Mouse (Mus musculus): ENCODE results near the gene Bbs12. TPM values are rescaled to one million over a fixed set of nuclear protein-coding genes. Genes with fewer than 3 reads are reported as not detected.
A peak's percentile ranks its signal among the peaks of the same experiment; 100 is the strongest.

The Bbs12 gene
- 7.6 and 9.0 TPM in 2 replicates for polyA plus RNA-seq (2014; fragmentation: Nextera tagmentation; extraction: Ambion mirVana)

DNA sequence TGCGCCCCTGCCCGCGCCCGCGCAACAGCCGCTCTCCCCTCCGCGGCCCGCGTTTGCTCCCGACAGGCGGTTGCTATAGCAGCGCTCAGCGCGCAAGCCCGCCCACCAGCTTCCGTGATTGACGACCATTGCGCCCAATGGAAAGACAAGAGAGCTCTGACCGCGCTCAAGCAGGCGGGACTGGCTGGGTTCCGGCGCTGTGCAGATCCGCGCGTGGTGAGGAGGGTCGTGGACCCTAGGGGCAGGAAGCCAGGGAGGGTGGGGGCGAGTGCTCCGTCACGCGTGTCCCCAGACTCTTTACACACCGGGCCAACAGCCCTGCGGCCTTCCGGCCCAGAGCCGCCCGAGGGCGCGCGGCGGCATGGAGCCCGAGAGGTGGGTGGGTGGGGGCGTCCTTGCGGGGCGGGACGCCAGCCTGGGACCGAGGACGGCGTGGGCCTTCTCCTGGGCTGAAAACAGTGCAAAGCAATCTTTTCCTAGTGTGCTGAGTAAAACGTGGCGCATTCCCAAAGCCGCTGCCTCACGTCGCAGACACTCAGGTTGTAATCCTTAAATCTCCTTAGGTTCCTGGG, at the start of gene Bbs12, which contains the start of gene Cetn4:
Gene Bbs12, plus strand, starts transcription at position 185 of the 572 bp plus-strand sequence.
Gene Cetn4, minus strand, starts transcription at position 339 of the 572 bp plus-strand sequence.
- WGBS: under 1% methylated on average over 54 of the region's 54 CpGs
- peak; percentile 99 for ATAC-seq (ENCODE audit: insufficient read depth, low FRiP score, low TSS enrichment)
- no peak within 1 kb of the TSS for H3K27ac ChIP-seq (ENCODE audit: low read depth, low read length)

DNA sequence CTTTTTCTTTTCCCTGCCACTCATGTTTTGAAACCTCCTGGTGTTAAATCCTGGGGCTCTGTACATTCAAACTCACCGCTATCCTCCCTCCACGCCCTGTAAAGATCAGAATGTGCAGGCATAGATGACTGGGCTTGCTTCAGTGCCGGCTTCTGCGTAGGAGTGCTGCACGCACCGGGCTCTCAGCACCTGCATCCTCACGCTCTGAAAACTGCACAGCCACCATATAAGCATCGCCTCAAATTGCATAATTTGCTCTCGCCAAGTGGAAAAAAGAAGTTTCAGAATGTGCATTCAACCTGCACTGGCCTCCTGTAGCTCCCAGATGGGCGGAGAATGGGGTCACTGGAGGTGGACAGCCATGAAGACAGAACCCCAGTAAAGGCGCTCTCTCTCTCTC, 44.0 kb upstream of the Bbs12 start:
- H3K9ac ChIP-seq (ENCODE audit: low read length): no peak overlapping the region
- DNase-seq (ENCODE audit: low spot score) (no peak), ATAC-seq (ENCODE audit: insufficient read depth, low FRiP score, low TSS enrichment) (no peak)
- no peak overlapping the region for H3K4me2 ChIP-seq (ENCODE audit: low read depth)
- H3K4me1 ChIP-seq (ENCODE audit: control insufficient read depth, insufficient read depth, low read length): no peaks in the 10 kb centered on the region
- H3K27me3 ChIP-seq (ENCODE audit: control insufficient read depth, insufficient read depth, low read length): no peaks in the 10 kb centered on the region
- no peaks in the 10 kb centered on the region for H3K9me3 ChIP-seq (ENCODE audit: control insufficient read depth, low read length)
- no peaks in the 10 kb centered on the region for H3K36me3 ChIP-seq (ENCODE audit: control insufficient read depth, insufficient read depth, low read length)
- no peak overlapping the region for H3K27ac ChIP-seq (ENCODE audit: low read depth, low read length)
- no peak overlapping the region for H3K4me3 ChIP-seq (ENCODE audit: low read depth, low read length)
- WGBS: 88% methylated on average over 10 of the region's 11 CpGs

More for the DNA sequence above, at the start of gene Bbs12, which contains the start of gene Cetn4:
- H3K9ac ChIP-seq (ENCODE audit: low read length): peak within 1 kb of the TSS; percentile 67
- no peaks in the 10 kb centered on the region; the same call in 1 of the 2 replicates for H3K4me1 ChIP-seq (ENCODE audit: control insufficient read depth, insufficient read depth, low read length)
- H3K9me3 ChIP-seq (ENCODE audit: control insufficient read depth, low read length): no peaks in the 10 kb centered on the region
- peak within 1 kb of the TSS; percentile 50 for H3K4me2 ChIP-seq (ENCODE audit: low read depth)
- peak within 1 kb of the TSS; percentile 52 for H3K4me3 ChIP-seq (ENCODE audit: low read depth, low read length)
- H3K27me3 ChIP-seq (ENCODE audit: control insufficient read depth, insufficient read depth, low read length): no peaks in the 10 kb centered on the region
- DNase-seq (ENCODE audit: low spot score): peak; percentile 98
- no peaks in the 10 kb centered on the region for H3K36me3 ChIP-seq (ENCODE audit: control insufficient read depth, insufficient read depth, low read length)

DNA sequence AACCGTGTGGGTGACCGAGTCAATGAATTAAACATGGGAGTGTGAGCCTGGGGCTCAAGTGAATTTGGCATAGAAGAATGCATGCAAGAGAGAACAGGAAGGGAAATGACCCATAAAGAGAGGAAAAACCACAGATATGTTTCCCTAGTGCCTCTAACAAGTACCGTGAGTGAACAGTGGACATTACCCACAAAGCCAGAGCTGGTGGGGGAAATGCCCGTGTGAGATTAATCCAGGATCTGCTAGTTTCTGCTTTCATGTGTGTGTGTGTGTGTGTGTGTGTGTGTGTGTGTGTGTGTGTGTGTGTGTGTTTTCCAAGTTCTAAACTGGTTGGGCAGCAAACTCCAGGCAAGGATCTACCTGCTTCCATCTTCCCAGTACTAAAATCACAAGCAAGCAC, 42.4 kb upstream of the Bbs12 start:
- Histone ChIP-seq H3K9ac (ENCODE audit: low read length) (no peak overlapping the region), H3K36me3 (ENCODE audit: control insufficient read depth, insufficient read depth, low read length) (no peaks in the 10 kb centered on the region), H3K4me1 (ENCODE audit: control insufficient read depth, insufficient read depth, low read length) (no peaks in the 10 kb centered on the region), H3K4me2 (ENCODE audit: low read depth) (no peak overlapping the region), H3K4me3 (ENCODE audit: low read depth, low read length) (no peak overlapping the region), H3K27ac (ENCODE audit: low read depth, low read length) (no peak overlapping the region), H3K27me3 (ENCODE audit: control insufficient read depth, insufficient read depth, low read length) (no peaks in the 10 kb centered on the region), H3K9me3 (ENCODE audit: control insufficient read depth, low read length) (no peaks in the 10 kb centered on the region)
- no peak for DNase-seq (ENCODE audit: low spot score)
- 88% methylated on average over 4 of the region's 4 CpGs for WGBS
- no peak for ATAC-seq (ENCODE audit: insufficient read depth, low FRiP score, low TSS enrichment)

DNA sequence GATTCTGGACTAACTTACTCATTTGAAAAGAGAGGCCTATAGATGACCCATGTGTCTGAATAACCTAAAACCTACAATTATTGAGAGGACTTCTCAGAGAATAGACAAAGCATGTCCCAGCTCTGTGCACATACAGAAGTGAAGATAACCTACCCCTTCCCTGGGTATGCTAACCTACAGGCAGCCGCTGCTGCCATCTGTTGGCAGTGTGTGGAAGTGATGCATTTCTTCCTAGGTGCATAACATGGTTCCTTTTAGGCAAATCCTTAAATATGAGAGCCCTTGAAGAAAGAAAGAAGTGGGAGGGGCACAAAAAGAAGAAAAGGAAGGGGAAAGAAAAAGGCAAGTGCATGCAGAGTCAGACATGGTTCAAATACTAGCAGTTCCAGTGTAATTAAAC, 41.1 kb upstream of the Bbs12 start:
- no peaks in the 10 kb centered on the region for H3K4me1 ChIP-seq (ENCODE audit: control insufficient read depth, insufficient read depth, low read length)
- no peaks in the 10 kb centered on the region for H3K36me3 ChIP-seq (ENCODE audit: control insufficient read depth, insufficient read depth, low read length)
- no peak overlapping the region for H3K4me3 ChIP-seq (ENCODE audit: low read depth, low read length)
- no peak overlapping the region for H3K9ac ChIP-seq (ENCODE audit: low read length)
- no peaks in the 10 kb centered on the region for H3K9me3 ChIP-seq (ENCODE audit: control insufficient read depth, low read length)
- H3K27ac ChIP-seq (ENCODE audit: low read depth, low read length): no peak overlapping the region
- H3K4me2 ChIP-seq (ENCODE audit: low read depth): no peak overlapping the region
- ATAC-seq (ENCODE audit: insufficient read depth, low FRiP score, low TSS enrichment): no peak
- WGBS: 15% methylated on average over 1 of the region's 1 CpGs
- peak; percentile 45 for DNase-seq (ENCODE audit: low spot score)
- H3K27me3 ChIP-seq (ENCODE audit: control insufficient read depth, insufficient read depth, low read length): no peaks in the 10 kb centered on the region

DNA sequence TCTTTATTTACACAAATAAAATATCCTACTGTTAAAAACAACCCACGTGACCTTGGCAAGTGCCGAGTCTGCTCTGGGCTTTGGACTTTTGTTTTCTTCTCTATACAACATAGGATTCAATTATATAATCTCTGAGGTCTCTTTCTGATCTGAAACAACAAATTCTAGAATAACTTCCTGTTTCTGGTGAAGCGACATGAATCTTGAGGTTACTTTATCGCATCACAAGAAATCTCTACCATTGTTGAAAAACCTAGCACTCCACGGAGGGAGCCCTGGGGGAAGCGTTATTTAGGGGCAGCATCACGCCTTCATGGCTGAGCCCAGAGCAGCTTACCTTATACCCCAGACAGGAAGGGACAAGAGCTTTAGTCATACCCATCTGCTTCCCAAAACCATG, 39.3 kb upstream of the Bbs12 start:
- Histone ChIP-seq H3K9ac (ENCODE audit: low read length) (no peak overlapping the region), H3K4me2 (ENCODE audit: low read depth) (no peak overlapping the region), H3K4me3 (ENCODE audit: low read depth, low read length) (no peak overlapping the region), H3K27ac (ENCODE audit: low read depth, low read length) (no peak overlapping the region), H3K27me3 (ENCODE audit: control insufficient read depth, insufficient read depth, low read length) (no peaks in the 10 kb centered on the region), H3K9me3 (ENCODE audit: control insufficient read depth, low read length) (no peaks in the 10 kb centered on the region), H3K36me3 (ENCODE audit: control insufficient read depth, insufficient read depth, low read length) (no peaks in the 10 kb centered on the region), H3K4me1 (ENCODE audit: control insufficient read depth, insufficient read depth, low read length) (no peaks in the 10 kb centered on the region)
- no peak for ATAC-seq (ENCODE audit: insufficient read depth, low FRiP score, low TSS enrichment)
- WGBS: 87% methylated on average over 7 of the region's 7 CpGs
- DNase-seq (ENCODE audit: low spot score): no peak

DNA sequence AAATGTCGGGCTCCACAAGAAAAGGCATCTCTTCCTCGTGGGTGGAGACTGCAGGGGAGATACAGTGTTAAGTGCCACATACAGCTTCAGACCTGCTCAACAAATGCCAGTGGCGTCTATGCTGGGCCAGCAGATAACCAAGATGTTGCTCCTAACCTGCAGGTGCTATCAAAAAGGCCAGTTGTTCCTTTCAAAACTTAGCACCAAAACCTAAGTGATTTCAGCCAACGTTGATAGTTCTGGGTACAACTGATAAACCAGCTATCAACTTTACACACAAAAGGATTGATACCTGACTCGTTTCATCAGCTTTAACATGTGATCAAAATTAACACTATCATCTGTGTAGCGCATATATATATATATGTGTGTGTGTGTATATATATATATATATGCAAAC, 37.7 kb upstream of the Bbs12 start:
- no peaks in the 10 kb centered on the region for H3K27me3 ChIP-seq (ENCODE audit: control insufficient read depth, insufficient read depth, low read length)

DNA sequence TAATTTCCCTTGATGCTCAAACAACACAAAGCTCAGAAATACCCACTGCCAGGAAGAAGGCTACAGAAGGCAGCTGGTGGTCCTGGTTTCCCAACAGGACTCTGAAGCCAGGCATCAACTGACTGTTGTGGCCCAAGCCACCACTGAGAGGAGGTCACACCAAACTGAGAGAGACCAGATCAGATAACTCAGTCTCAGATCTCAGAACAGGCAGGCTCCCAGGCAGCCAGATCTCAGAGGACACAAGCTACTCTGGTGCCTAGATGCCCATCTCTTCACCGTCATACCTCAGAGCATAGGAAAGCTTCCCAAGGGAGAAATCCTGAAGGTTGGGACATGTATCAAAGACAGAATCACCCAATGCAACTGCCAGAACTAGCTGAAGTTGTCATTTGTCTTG, 32.1 kb upstream of the Bbs12 start:
- H3K4me2 ChIP-seq (ENCODE audit: low read depth): no peak overlapping the region
- no peaks in the 10 kb centered on the region for H3K4me1 ChIP-seq (ENCODE audit: control insufficient read depth, insufficient read depth, low read length)
- no peak overlapping the region for H3K4me3 ChIP-seq (ENCODE audit: low read depth, low read length)
- no peaks in the 10 kb centered on the region for H3K27me3 ChIP-seq (ENCODE audit: control insufficient read depth, insufficient read depth, low read length)
- no peaks in the 10 kb centered on the region for H3K36me3 ChIP-seq (ENCODE audit: control insufficient read depth, insufficient read depth, low read length)
- no peak overlapping the region for H3K9ac ChIP-seq (ENCODE audit: low read length)
- H3K9me3 ChIP-seq (ENCODE audit: control insufficient read depth, low read length): no peaks in the 10 kb centered on the region
- no peak for ATAC-seq (ENCODE audit: insufficient read depth, low FRiP score, low TSS enrichment)
- WGBS: 79% methylated on average over 1 of the region's 1 CpGs
- DNase-seq (ENCODE audit: low spot score): no peak
- no peak overlapping the region for H3K27ac ChIP-seq (ENCODE audit: low read depth, low read length)

More for the DNA sequence above, 37.7 kb upstream of the Bbs12 start:
- ATAC-seq (ENCODE audit: insufficient read depth, low FRiP score, low TSS enrichment): no peak
- Histone ChIP-seq H3K4me2 (ENCODE audit: low read depth) (no peak overlapping the region), H3K9ac (ENCODE audit: low read length) (no peak overlapping the region), H3K9me3 (ENCODE audit: control insufficient read depth, low read length) (no peaks in the 10 kb centered on the region), H3K4me3 (ENCODE audit: low read depth, low read length) (no peak overlapping the region), H3K4me1 (ENCODE audit: control insufficient read depth, insufficient read depth, low read length) (no peaks in the 10 kb centered on the region), H3K27ac (ENCODE audit: low read depth, low read length) (no peak overlapping the region), H3K36me3 (ENCODE audit: control insufficient read depth, insufficient read depth, low read length) (no peaks in the 10 kb centered on the region)
- 82% methylated on average over 6 of the region's 6 CpGs for WGBS
- no peak for DNase-seq (ENCODE audit: low spot score)

DNA sequence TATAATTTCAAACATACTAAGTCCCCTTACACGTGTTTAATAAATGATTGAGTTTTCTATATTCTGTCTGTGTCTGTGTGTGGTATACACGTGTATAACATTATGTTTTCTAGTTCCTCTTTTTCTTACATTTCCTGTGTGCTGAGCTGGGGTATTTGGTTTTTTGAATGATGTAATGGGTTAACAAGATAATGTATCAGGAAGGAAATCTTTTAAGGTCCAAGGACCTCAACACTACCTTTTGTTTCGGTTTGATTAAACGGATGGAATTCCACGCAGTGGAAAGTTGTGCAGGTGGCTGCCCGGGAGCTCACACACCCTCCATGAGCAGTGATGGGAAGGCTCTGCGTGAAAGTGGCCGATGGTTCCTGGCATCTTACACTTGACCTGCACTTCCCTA, 31.5 kb upstream of the Bbs12 start:
- H3K4me2 ChIP-seq (ENCODE audit: low read depth): no peak overlapping the region
- no peaks in the 10 kb centered on the region for H3K36me3 ChIP-seq (ENCODE audit: control insufficient read depth, insufficient read depth, low read length)
- 86% methylated on average over 8 of the region's 8 CpGs for WGBS
- DNase-seq (ENCODE audit: low spot score) (no peak), ATAC-seq (ENCODE audit: insufficient read depth, low FRiP score, low TSS enrichment) (no peak)
- H3K27ac ChIP-seq (ENCODE audit: low read depth, low read length): no peak overlapping the region
- H3K27me3 ChIP-seq (ENCODE audit: control insufficient read depth, insufficient read depth, low read length): no peaks in the 10 kb centered on the region
- H3K9me3 ChIP-seq (ENCODE audit: control insufficient read depth, low read length): no peaks in the 10 kb centered on the region
- no peaks in the 10 kb centered on the region for H3K4me1 ChIP-seq (ENCODE audit: control insufficient read depth, insufficient read depth, low read length)
- no peak overlapping the region for H3K4me3 ChIP-seq (ENCODE audit: low read depth, low read length)
- H3K9ac ChIP-seq (ENCODE audit: low read length): no peak overlapping the region

DNA sequence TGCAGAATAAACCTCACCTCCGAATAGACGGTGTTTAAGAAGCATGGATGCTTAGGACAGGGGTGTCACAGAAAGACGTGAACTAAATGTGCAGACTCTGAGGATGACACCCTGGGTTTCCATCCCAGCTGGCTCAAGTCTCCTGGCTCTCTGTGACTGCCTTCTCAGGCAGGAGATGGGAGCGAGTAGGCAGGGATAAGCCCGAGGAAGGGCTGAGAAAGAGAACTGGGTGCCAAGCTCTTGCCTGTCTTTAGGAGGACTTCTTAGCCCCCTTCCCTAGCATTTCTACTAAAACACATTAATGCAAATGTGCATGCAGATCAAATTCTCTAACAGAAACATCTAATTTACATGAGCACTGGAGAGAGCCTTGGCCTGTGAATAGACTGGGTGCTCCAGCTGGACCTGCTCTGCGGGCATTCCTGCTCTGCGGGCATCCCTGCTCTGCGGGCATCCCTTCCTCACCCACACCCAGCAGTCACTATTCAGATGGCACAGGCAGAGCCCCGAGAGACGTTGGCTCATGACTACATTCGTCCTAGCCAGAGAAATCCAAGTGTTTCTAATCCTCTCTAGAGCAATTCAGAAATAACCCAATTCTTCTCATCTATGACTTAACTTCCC, 29.9 kb upstream of the Bbs12 start:
- no peak overlapping the region for H3K27ac ChIP-seq (ENCODE audit: low read depth, low read length)
- no peaks in the 10 kb centered on the region for H3K27me3 ChIP-seq (ENCODE audit: control insufficient read depth, insufficient read depth, low read length)
- ATAC-seq (ENCODE audit: insufficient read depth, low FRiP score, low TSS enrichment) (no peak), DNase-seq (ENCODE audit: low spot score) (no peak)
- no peaks in the 10 kb centered on the region for H3K9me3 ChIP-seq (ENCODE audit: control insufficient read depth, low read length)
- no peak overlapping the region for H3K9ac ChIP-seq (ENCODE audit: low read length)
- H3K36me3 ChIP-seq (ENCODE audit: control insufficient read depth, insufficient read depth, low read length): no peaks in the 10 kb centered on the region
- H3K4me3 ChIP-seq (ENCODE audit: low read depth, low read length): no peak overlapping the region
- 90% methylated on average over 11 of the region's 11 CpGs for WGBS
- no peaks in the 10 kb centered on the region for H3K4me1 ChIP-seq (ENCODE audit: control insufficient read depth, insufficient read depth, low read length)
- no peak overlapping the region for H3K4me2 ChIP-seq (ENCODE audit: low read depth)
